Mouse (Mus musculus) ES-CJ7 (cell line): Measurements from ENCODE around the gene Dnajb1.
A peak's percentile ranks its signal among the peaks of the same experiment; 100 is the strongest.
"Not testable (repeated sequence)": the region's sequence is repeated elsewhere in the genome, so short reads cannot be mapped to it uniquely, and the experiment has no call there.

Source experiments
- DNase-seq: peaks from one replicate; pipeline ENCODE4 v3.0.0; 2011; ENCODE audit warnings: low read depth, low spot score

Dnajb1 gene

GRCm38 (mm10) chr8:83578131-83579055 lies 29.6 kb upstream of the Dnajb1 start:
- DNase-seq: no peak

DNA sequence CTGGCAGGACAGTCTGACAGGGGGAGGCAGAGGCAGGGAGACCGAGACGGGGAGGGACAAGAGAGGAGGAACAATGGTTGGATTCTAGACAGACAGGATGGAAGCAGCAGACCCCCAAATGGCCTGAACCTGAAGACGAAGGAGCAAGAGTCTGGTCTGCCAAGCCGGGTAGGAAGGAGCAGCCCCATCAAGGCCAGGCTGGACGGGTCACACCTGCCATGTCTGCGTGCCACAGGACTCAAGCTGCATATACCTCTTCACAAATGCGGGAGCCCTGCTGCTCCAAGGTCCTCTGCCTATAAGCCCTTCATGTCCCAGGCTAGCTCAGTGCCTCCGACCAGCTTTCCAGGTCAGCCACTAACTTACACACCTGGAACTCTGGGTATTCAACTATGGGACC lies 28.3 kb upstream of the Dnajb1 start:
- no peak for DNase-seq

GRCm38 (mm10) chr8:83580826-83581225 lies 27.2 kb upstream of the Dnajb1 start:
- no peak for DNase-seq

- DNase-seq: no peak
Measured at GRCm38 (mm10) chr8:83582226-83582625, 25.8 kb upstream of the Dnajb1 start.

- no peak for DNase-seq
Measured at GRCm38 (mm10) chr8:83583236-83583635, 24.8 kb upstream of the Dnajb1 start.

DNA sequence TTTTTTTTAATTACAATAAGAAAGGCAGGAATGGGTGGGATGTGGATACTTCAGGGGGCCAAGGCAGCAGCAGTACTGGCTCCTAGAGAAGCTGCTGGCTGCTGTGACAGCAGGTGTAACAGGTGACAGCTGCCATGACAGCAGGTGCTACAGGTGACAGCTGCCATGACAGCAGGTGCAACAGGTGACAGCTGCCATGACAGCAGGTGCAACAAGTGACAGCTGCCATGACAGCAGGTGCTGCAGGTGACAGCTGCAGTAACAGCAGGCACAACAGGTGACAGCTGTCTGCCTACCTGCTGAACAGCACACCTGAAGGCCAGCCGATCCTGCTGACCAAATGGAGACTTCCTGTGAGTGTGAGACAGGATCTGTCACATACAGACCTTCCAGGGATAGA lies 23.2 kb upstream of the Dnajb1 start:
- DNase-seq: no peak

DNA sequence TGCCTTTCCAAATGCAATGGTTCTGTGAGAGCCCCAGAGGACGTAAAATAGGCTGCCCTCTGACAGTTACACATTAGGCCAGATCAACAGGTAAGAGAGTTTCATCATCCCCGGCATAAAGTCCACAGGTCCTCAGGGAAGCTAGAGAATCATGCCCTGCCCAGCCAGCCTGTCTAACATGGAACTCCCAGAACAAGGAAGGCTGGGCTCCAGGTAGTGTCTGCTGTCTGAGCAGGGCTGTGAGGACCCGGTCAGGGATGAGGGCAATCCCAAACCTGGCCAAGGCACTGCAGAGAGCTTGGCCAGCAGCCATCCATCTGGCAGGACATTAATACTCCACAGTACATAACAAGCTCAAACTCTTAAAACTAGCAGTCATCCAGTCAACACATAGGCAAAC lies 22.7 kb upstream of the Dnajb1 start:
- DNase-seq: no peak

DNA sequence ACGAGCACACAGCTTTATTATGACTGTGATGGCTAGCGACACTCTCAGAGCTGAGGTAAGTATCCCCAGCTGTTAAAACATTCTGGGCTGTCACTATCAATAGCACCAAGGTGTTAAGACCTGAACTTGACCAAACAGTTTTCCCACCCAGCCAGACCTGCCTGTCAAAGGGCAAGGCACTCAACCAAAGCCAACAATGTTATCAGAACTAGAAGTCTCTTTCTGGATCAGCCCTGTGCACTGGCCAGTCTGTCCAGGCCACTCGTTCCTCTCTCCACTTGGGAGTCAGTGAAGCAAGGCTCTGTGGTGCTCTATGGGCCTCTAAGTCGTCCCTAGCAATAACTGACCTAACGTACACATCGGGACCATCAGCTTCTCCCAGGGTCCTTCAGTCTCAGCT lies 20.3 kb upstream of the Dnajb1 start:
- DNase-seq: no peak

- DNase-seq: no peak
Measured at GRCm38 (mm10) chr8:83588886-83589285, 19.1 kb upstream of the Dnajb1 start.

DNA sequence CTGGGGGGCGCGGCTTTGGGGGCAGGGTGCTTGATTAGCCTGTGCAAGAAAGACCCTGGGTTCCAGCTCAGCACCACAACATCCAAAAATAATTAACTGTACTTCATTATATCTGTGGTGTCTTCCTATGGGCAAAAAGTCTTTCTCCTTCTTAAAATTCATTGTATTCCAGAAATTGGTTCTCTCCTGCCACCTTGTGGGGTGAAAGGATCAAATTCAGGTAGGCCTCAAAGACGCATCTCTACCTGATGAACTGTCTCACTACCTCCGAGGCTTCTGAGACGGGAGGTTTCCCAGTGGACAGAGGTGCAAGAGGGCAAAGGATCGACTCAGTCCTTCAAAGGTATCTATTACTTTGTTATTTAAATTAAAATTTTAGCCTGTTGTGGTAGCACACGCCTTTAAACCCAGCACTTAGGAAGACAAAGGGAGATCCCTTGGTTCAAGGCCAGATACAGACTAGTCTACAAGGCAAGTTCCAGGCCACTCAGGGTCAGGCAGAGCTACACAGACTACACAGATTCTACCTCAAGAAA lies 17.4 kb upstream of the Dnajb1 start:
- DNase-seq: peak; percentile 70

DNA sequence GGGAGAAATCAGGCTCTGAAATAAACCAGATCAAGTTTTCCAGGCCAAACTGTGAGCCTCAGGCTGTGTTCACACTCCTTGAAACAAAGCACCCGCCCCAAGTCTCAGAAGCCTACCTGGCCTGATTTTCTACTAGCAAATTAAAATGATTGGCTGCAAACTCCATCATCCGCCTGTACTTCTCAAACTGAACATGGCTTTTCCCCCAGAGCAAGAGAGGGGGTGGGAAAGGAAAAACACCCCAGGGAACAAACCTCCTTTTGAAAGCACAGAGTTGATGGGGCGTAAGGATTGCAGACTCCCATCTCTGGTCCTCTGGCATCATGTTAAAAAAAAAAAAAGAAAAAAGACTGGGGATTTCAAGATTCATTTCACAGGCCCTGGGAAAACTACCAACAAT lies 15.3 kb upstream of the Dnajb1 start:
- no peak for DNase-seq

DNA sequence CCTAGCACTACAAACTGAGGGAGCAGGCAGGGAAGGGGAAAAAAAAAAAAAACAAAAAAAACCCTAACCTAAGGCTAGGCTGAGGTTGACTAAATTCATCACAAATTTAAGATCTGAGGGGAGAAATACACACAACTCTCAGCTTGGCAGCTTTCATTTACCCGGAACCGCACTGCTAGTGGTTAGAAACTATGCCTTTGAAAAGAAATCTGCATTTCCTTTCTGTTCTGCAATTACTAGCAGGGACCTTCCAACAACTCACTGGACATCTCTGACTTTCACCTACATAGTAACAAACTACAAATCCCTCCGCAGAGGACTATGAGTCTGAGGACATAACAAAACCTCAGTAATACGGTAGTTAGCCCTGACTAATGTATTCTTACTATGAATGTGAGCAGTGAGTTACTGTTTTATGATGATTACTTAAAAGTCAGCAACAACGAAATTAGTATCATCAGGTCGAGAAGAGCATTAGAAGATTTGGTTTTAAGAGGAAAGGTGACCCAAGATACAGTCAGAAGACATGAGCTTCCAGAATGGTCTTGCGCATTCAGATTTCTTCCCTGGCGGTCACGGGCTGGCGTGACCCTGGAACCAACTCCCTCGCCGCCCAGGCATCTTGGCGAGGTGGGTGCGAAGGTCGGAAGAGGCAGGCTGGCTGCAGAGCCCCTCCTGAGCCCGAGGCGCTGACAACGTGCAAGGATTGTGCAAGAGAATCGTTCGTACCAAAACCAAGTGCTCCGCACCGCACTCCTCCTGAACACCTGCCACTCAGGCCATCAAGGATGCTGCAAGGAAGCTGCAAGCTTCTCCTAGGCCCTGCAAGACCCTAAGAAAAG lies 14.4 kb upstream of the Dnajb1 start:
- no peak for DNase-seq

DNA sequence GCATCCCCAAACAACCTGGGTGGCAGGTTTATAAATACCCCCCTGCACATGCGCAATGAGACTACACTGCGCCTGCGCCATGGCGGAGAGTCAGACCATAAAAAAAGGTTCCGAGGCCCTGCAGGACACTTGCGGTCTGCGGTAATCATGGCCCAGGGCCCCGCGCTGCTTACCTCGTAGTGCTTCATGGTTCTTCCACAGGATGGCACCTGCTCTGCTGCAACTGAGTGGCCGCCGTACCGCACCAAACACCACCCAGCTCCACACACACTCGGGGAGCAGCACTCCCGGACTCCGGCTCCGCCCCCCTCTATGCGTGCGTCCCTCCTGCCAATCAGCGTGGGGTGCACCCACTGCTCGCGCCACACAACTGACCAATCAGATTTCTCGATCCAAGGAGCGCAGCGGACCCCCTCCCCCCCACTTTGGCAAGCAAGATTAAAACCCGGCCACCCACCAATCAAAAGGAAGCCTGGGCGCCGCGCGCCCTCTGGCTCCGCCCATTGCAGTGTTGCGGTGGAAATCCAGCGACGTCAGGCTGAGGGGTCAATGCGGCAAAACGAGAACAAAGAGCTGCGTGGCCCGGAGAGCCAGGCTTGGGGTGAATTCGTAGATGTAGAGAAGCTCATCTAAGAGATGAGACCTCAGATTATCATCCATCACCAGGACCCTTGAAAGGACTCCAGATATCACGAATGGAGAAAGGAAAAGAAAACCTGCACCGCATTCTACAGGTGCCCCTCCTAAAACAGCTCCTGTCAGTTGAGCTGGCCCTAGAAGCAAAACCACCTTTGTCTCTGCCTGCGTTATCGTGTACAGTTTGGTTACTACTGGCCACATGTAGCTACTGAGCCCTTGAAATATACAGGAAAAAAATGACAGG lies 13.6 kb upstream of the Dnajb1 start:
- peak; percentile 99 for DNase-seq

DNA sequence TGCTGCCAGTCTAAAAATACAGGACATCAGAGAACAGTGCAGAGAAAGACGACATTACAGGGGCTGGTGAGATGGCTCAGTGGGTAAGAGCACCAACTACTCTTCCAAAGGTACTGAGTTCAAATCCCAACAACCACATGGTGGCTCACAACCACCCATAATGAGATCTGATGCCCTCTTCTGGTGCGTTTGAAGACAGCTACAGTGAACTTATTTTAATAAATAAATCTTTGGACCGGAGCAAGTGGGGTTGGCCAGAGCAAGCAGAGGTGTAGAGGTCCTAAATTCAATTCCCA lies 13.0 kb upstream of the Dnajb1 start:
- not testable (repeated sequence) for DNase-seq

GRCm38 (mm10) chr8:83596369-83596768 lies 11.6 kb upstream of the Dnajb1 start:
- peak; percentile 58 for DNase-seq

GRCm38 (mm10) chr8:83598146-83598545 lies 9.8 kb upstream of the Dnajb1 start:
- DNase-seq: peak; percentile 73

DNA sequence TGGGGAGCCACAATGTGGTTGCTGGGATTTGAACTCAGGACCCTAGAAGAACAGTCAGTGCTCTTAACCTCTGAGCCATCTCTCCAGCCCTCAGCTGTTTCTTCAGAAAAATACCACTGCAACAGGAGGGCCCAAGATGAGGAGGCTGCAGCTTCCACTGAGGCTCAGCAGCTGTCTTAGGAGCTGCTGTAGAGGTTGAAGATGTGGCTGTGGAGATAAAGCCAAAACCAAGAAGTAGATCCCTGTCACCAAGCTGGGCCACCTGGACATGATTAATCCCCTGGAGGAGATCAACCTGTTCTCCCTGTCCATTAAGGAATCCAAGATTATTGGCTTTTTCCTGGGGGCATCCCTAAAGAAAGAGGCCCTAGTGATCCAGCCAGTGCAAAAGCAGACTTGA lies 8.2 kb upstream of the Dnajb1 start:
- no peak for DNase-seq

DNA sequence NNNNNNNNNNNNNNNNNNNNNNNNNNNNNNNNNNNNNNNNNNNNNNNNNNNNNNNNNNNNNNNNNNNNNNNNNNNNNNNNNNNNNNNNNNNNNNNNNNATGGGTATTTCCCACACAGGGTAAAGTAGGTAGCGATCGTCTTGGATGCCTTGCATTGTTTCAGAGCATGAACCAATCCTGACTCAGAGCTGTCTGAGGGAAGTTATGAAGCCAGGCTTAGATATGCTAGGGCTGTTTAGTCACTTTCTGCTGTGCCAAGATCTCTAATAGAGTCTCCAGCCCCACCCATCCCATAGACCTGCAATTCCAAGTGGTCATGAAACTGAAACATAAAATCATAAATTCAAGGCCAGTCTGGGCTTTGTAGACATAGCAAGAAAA lies 5.4 kb upstream of the Dnajb1 start:
- no peak for DNase-seq

DNA sequence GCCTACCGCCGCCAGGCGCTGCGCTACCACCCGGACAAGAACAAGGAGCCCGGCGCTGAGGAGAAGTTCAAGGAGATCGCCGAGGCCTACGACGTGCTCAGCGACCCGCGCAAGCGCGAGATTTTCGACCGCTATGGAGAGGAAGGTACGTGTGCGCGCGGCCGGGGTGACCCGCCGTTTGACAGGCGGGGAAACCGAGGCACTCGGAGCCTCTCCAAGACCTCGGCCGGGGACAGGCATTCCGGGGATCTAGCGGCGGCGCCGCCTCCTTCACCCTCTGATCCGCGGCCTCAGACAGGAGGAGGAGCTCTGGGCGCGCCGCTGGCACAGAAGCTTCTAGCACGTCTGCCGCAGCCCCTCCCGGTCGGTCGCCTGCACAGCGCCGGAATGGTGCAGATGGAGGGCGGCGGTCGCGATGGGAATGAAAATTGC lies 421 bp downstream of the Dnajb1 start:
- peak; percentile 81 for DNase-seq

- no peak for DNase-seq
Measured at GRCm38 (mm10) chr8:83609086-83609485, 1.1 kb downstream of the Dnajb1 start.

DNA sequence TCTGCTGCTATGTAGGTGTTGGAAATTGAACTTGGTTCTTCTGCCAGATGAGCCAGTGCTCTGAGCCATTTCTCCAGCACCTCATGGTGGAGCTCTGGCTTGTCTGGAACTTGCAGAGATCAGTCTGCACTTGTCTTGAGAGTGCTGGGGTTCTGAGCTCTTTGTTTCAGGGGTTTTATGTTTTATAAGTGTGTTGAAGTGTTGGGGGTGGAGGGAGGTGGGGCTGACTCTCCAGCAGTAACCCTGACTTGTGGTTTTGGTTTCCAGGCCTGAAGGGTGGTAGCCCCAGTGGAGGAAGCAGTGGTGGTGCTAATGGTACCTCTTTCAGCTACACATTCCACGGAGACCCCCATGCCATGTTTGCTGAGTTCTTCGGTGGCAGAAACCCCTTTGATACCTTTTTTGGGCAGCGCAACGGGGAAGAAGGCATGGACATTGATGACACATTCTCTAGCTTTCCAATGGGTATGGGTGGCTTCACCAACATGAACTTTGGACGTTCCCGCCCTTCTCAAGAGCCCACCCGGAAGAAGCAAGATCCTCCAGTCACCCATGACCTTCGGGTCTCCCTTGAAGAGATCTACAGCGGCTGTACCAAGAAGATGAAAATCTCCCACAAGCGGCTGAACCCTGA lies 1.7 kb downstream of the Dnajb1 start:
- DNase-seq: no peak
